Mouse (Mus musculus): ENCODE results near the gene Cacna1i. TPM values are rescaled to one million over a fixed set of nuclear protein-coding genes. Genes with fewer than 3 reads are reported as not detected.
A peak's percentile ranks its signal among the peaks of the same experiment; 100 is the strongest.

Cacna1i gene
- total RNA-seq, 2 experiments from 2014 or later: 58.9 to 60.7 TPM

- DNase-seq (ENCODE audit: low spot score in 2 of 2): no peak
These were observed 112.4 kb downstream of the Cacna1i start for GRCm38 (mm10) chr15:80399451-80399850.

GRCm38 (mm10) chr15:80401387-80401898 lies 114.4 kb downstream of the Cacna1i start:
- no peak for DNase-seq (ENCODE audit: low spot score in 2 of 2)

- no peak for DNase-seq (ENCODE audit: low spot score in 2 of 2)
These were observed 114.9 kb downstream of the Cacna1i start for GRCm38 (mm10) chr15:80401980-80402379.

GRCm38 (mm10) chr15:80407873-80408272 lies 120.8 kb downstream of the Cacna1i start:
- DNase-seq (ENCODE audit: low spot score in 2 of 2): no peak

GRCm38 (mm10) chr15:80410661-80411060 lies 123.6 kb downstream of the Cacna1i start:
- DNase-seq (ENCODE audit: low spot score in 2 of 2): no peak

- DNase-seq (ENCODE audit: low spot score in 2 of 2): no peak
These were observed 126.0 kb downstream of the Cacna1i start for GRCm38 (mm10) chr15:80413070-80413469.

GRCm38 (mm10) chr15:80413988-80414721 lies 127.1 kb downstream of the Cacna1i start:
- peak; percentile 49 to 59 for DNase-seq (ENCODE audit: low spot score in 2 of 2)

- no peak for DNase-seq (ENCODE audit: low spot score in 2 of 2)
These were observed 128.1 kb downstream of the Cacna1i start for GRCm38 (mm10) chr15:80415132-80415531.

GRCm38 (mm10) chr15:80417066-80417465 lies 130.0 kb downstream of the Cacna1i start:
- no peak for DNase-seq (ENCODE audit: low spot score in 2 of 2)

- peak; percentile 42 to 53 for DNase-seq (ENCODE audit: low spot score in 2 of 2)
These were observed 131.1 kb downstream of the Cacna1i start for GRCm38 (mm10) chr15:80418146-80418545.

GRCm38 (mm10) chr15:80430324-80430723 lies 143.3 kb downstream of the Cacna1i start:
- DNase-seq (ENCODE audit: low spot score in 2 of 2): peak; percentile 31 to 35

GRCm38 (mm10) chr15:80436961-80437360 lies 149.9 kb downstream of the Cacna1i start:
- no peak for DNase-seq (ENCODE audit: low spot score in 2 of 2)

- no peak for DNase-seq (ENCODE audit: low spot score in 2 of 2)
These were observed 151.0 kb downstream of the Cacna1i start for GRCm38 (mm10) chr15:80437996-80438395.

- no peak for DNase-seq (ENCODE audit: low spot score in 2 of 2)
These were observed 151.4 kb downstream of the Cacna1i start for GRCm38 (mm10) chr15:80438423-80438822.

- no peak for DNase-seq (ENCODE audit: low spot score in 2 of 2)
These were observed 153.2 kb downstream of the Cacna1i start for GRCm38 (mm10) chr15:80440195-80440594.

GRCm38 (mm10) chr15:80445956-80446687 lies 159.1 kb downstream of the Cacna1i start:
- DNase-seq (ENCODE audit: low spot score in 2 of 2): no peak

Other genes starting within 250 kb of the Cacna1i start
- 100 to 1,000 TPM; 421 to 438 TPM for gene Syngr1, start 195.9 kb upstream of the Cacna1i start, total RNA-seq (2021)
- gene Rpl3, start 195.4 kb upstream of the Cacna1i start, total RNA-seq (2021): 100 to 1,000 TPM; 526 to 554 TPM
- gene Tab1, start 154.1 kb upstream of the Cacna1i start, total RNA-seq (2021): 10 to 100 TPM; 23.8 to 25.7 TPM
- gene Mgat3, start 113.5 kb upstream of the Cacna1i start, total RNA-seq (2021): 100 to 1,000 TPM; 124 TPM
- 10 to 100 TPM; 34.1 to 35.3 TPM for gene Mief1, start 53.2 kb upstream of the Cacna1i start, total RNA-seq (2021)
- 10 to 100 TPM; 19.0 to 19.4 TPM for gene AC140267.1, start 51.4 kb upstream of the Cacna1i start, total RNA-seq (2021)
- gene Atf4, start 32.1 kb upstream of the Cacna1i start, total RNA-seq (2021): 100 to 1,000 TPM; 126 to 133 TPM
- 10 to 100 TPM; 41.9 to 42.4 TPM for gene Rps19bp1, start 22.9 kb upstream of the Cacna1i start, total RNA-seq (2021)